Mouse (Mus musculus) ES-E14 (cell line): ENCODE data around the gene Colgalt2. TPM values are rescaled to one million over a fixed set of nuclear protein-coding genes. Genes with fewer than 3 reads are reported as not detected.
A peak's percentile ranks its signal among the peaks of the same experiment; 100 is the strongest.

Source experiments
- DNase-seq: peaks from one replicate; pipeline ENCODE4 v3.0.0-alpha.2; 2013; ENCODE audit warnings: low read depth, low spot score
- H3K27ac ChIP-seq: 2 replicates; pipeline ENCODE4 v1.5.1; 2012; ENCODE audit warnings: low read depth, mild to moderate bottlenecking, low read length, moderate library complexity, mixed read lengths; ENCODE audit not compliant: poor library complexity, insufficient read depth, severe bottlenecking
- H3K36me3 ChIP-seq: 2 replicates; pipeline ENCODE4 v1.6.1; 2012; ENCODE audit warnings: mild to moderate bottlenecking, low read length, moderate library complexity, mixed read lengths; ENCODE audit not compliant: control insufficient read depth, poor library complexity, insufficient read depth, severe bottlenecking
- H3K4me1 ChIP-seq, 2 experiments: fragments of 150-350 bp in 1 of 2; sonication (generic) in 1 of 2; 2 replicates each; pipeline ENCODE4 v1.6.1; 2012; ENCODE audit warnings: low read length in 2 of 2, mild to moderate bottlenecking in 1 of 2, mixed read lengths in 1 of 2; ENCODE audit not compliant: control insufficient read depth in 2 of 2, insufficient read depth in 2 of 2, poor library complexity in 1 of 2
- H3K4me3 ChIP-seq, 2 experiments: fragments of 150-350 bp in 1 of 2; sonication (generic) in 1 of 2; 2 replicates each; pipeline ENCODE4 v1.5.1; 2012; ENCODE audit warnings: low read length in 2 of 2, low read depth in 1 of 2, mild to moderate bottlenecking in 1 of 2, mixed read lengths in 1 of 2; ENCODE audit not compliant: insufficient read depth in 1 of 2, poor library complexity in 1 of 2, severe bottlenecking in 1 of 2
- H3K9ac ChIP-seq: 2 replicates; pipeline ENCODE4 v1.6.1; 2012; ENCODE audit warnings: low read depth, mild to moderate bottlenecking, low read length, mixed read lengths; ENCODE audit not compliant: poor library complexity, insufficient read depth, severe bottlenecking
- H3K9me3 ChIP-seq: fragments of 150-350 bp; sonication (generic); 2 replicates; pipeline ENCODE4 v1.6.1; 2012; ENCODE audit warnings: low read depth, mild to moderate bottlenecking, low read length; ENCODE audit not compliant: control insufficient read depth, insufficient read depth
- CHD2 ChIP-seq: IDR thresholded peaks from 2 replicates; pipeline ENCODE4 v1.6.1; 2014; ENCODE audit warnings: mild to moderate bottlenecking, low read depth, low read length, inconsistent platforms
- HCFC1 ChIP-seq: IDR thresholded peaks from 2 replicates; pipeline ENCODE4 v1.6.1; 2012; ENCODE audit warnings: low read length, inconsistent platforms, borderline replicate concordance; ENCODE audit not compliant: insufficient read depth
- MAFK ChIP-seq: IDR thresholded peaks from 2 replicates; pipeline ENCODE4 v1.6.1; 2014; ENCODE audit warnings: mild to moderate bottlenecking, low read depth, low read length, inconsistent platforms; ENCODE audit not compliant: insufficient read depth
- ZC3H11A ChIP-seq: IDR thresholded peaks from 2 replicates; pipeline ENCODE4 v1.6.1; 2012; ENCODE audit warnings: low read depth, mild to moderate bottlenecking, inconsistent platforms, low read length, borderline replicate concordance
- ZNF384 ChIP-seq: IDR thresholded peaks from 2 replicates; pipeline ENCODE4 v1.6.1; 2012; ENCODE audit warnings: low read depth, low read length, inconsistent platforms
- in situ Hi-C, 2 experiments: fragments of 600-800 bp; cut with MboI; formaldehyde crosslinking; loops; one replicate each; pipeline ENCODE4 v1.15.1; 2025; ENCODE audit warnings: low sequenced_read_pairs in 2 of 2, inconsistent platforms in 1 of 2; ENCODE audit not compliant: unreplicated experiment in 2 of 2
- total RNA-seq: library from RNA; depleted of rRNA; stranded (reverse); fragments of 300-350 nt; gene quantifications from 2 replicates; pipeline ENCODE4 v1.2.3, GENCODE M21; 2012

Colgalt2 gene
- total RNA-seq, 1 experiment = 0.13 TPM

- H3K27ac ChIP-seq = no peak overlapping the region
- no peaks in the 10 kb centered on the region for H3K36me3 ChIP-seq
- TF ChIP-seq HCFC1 (no peak), CHD2 (no peak), MAFK (no peak), ZNF384 (no peak), ZC3H11A (no peak)
- in situ Hi-C loops = no loop called here
- H3K9ac ChIP-seq = no peak overlapping the region
- no peak for DNase-seq
- H3K9me3 ChIP-seq = no peaks in the 10 kb centered on the region
- H3K4me3 ChIP-seq = no peak overlapping the region
- H3K4me1 ChIP-seq = no peaks in the 10 kb centered on the region
Observed at GRCm38 (mm10) chr1:152490842-152491241, 91.2 kb downstream of the Colgalt2 start.

- H3K4me1 ChIP-seq = no peaks in the 10 kb centered on the region
- no peak for DNase-seq
- H3K9ac ChIP-seq = no peak overlapping the region
- in situ Hi-C loops = no loop called here
- H3K9me3 ChIP-seq = no peaks in the 10 kb centered on the region
- TF ChIP-seq MAFK (no peak), ZNF384 (no peak)
- no peak overlapping the region for H3K4me3 ChIP-seq
- H3K27ac ChIP-seq = no peak overlapping the region
- H3K36me3 ChIP-seq = no peaks in the 10 kb centered on the region
Observed at GRCm38 (mm10) chr1:152492258-152492657, 92.6 kb downstream of the Colgalt2 start.

GRCm38 (mm10) chr1:152496831-152497230, 97.2 kb downstream of the Colgalt2 start:
- Histone ChIP-seq H3K36me3 (no peaks in the 10 kb centered on the region), H3K4me3 (no peak overlapping the region), H3K9me3 (no peaks in the 10 kb centered on the region), H3K9ac (no peak overlapping the region), H3K4me1 (no peaks in the 10 kb centered on the region), H3K27ac (no peak overlapping the region)
- no peak for DNase-seq
- in situ Hi-C loops = no loop called here
- TF ChIP-seq ZNF384 = no peak

GRCm38 (mm10) chr1:152497581-152497980, 98.0 kb downstream of the Colgalt2 start:
- no peak for DNase-seq
- Histone ChIP-seq H3K36me3 (no peaks in the 10 kb centered on the region), H3K9me3 (no peaks in the 10 kb centered on the region), H3K27ac (no peak overlapping the region), H3K4me3 (peak overlapping the region in 1 of 2 experiments; percentile 8; a peak in 1 of 4 replicates), H3K4me1 (no peaks in the 10 kb centered on the region), H3K9ac (no peak overlapping the region; the same call in 1 of the 2 replicates)
- in situ Hi-C loops = no loop called here
- TF ChIP-seq CHD2 = no peak
- TF ChIP-seq ZC3H11A = no peak
- TF ChIP-seq ZNF384 = no peak
- TF ChIP-seq HCFC1 = no peak
- TF ChIP-seq MAFK = no peak

- Histone ChIP-seq H3K27ac (no peak overlapping the region), H3K4me1 (no peaks in the 10 kb centered on the region), H3K4me3 (no peak overlapping the region), H3K36me3 (no peaks in the 10 kb centered on the region), H3K9me3 (no peaks in the 10 kb centered on the region), H3K9ac (no peak overlapping the region)
- TF ChIP-seq CHD2 = no peak
- no peak for TF ChIP-seq HCFC1
- no peak for TF ChIP-seq ZC3H11A
- TF ChIP-seq ZNF384 = no peak
- TF ChIP-seq MAFK = no peak
- no peak for DNase-seq
- in situ Hi-C loops = no loop called here
Observed at GRCm38 (mm10) chr1:152499802-152500201, 100.2 kb downstream of the Colgalt2 start.
